Mouse (Mus musculus) heart, embryonic 14.5 days (tissue): ENCODE measurements at regions not wholly inside any gene's neighbourhood (a gene's known extent, or its start where the extent isn't known, plus 50 kb on each side); places are given as distances from the start of the nearest gene placed in this dataset.

ENCODE experiments used
- ATAC-seq: fragments of 200-750 bp; cut with Nextera tagmentation; 2 replicates; pipeline ENCODE4 v1.8.0; 2017; ENCODE audit warnings: low read depth, moderate TSS enrichment; ENCODE audit not compliant: insufficient number of reproducible peaks, insufficient read depth, low FRiP score
- H3K27ac ChIP-seq, 2 experiments: fragments of 200-500 bp in 1 of 2; fragments of 300-500 bp in 1 of 2; sonication (generic) in 1 of 2; replicated peaks in 1 of 2; 2 replicates each; pipeline ENCODE4 v1.5.1; 2012 to 2014; ENCODE audit warnings: low read depth in 2 of 2, low read length in 2 of 2, control low read depth in 1 of 2, mild to moderate bottlenecking in 1 of 2, mixed read lengths in 1 of 2; ENCODE audit not compliant: control insufficient read depth in 1 of 2, insufficient read depth in 1 of 2
- H3K27me3 ChIP-seq: fragments of 300-500 bp; sonication (generic); 2 replicates; pipeline ENCODE4 v1.6.1; 2014; ENCODE audit warnings: mild to moderate bottlenecking, low read length, control low read depth; ENCODE audit not compliant: control insufficient read depth, insufficient read depth
- H3K36me3 ChIP-seq: fragments of 300-500 bp; sonication (generic); 2 replicates; pipeline ENCODE4 v1.6.1; 2014; ENCODE audit warnings: mild to moderate bottlenecking, control low read depth, low read length, mixed read lengths; ENCODE audit not compliant: control insufficient read depth, insufficient read depth
- H3K4me1 ChIP-seq, 2 experiments: fragments of 200-500 bp in 1 of 2; fragments of 300-500 bp in 1 of 2; sonication (generic) in 1 of 2; 2 replicates each; pipeline ENCODE4 v1.6.1; 2012 to 2014; ENCODE audit warnings: low read length in 2 of 2, control low read depth in 1 of 2, mixed read lengths in 1 of 2; ENCODE audit not compliant: control insufficient read depth in 2 of 2, insufficient read depth in 2 of 2
- H3K4me2 ChIP-seq: fragments of 300-500 bp; sonication (generic); 2 replicates; pipeline ENCODE4 v1.6.1; 2014; ENCODE audit warnings: mild to moderate bottlenecking, low read length
- H3K4me3 ChIP-seq, 2 experiments: fragments of 200-500 bp in 1 of 2; fragments of 300-500 bp in 1 of 2; sonication (generic) in 1 of 2; 2 replicates each; pipeline ENCODE4 v1.5.1; 2012 to 2014; ENCODE audit warnings: low read length in 2 of 2, mild to moderate bottlenecking in 2 of 2, control low read depth in 1 of 2, low read depth in 1 of 2, moderate library complexity in 1 of 2; ENCODE audit not compliant: control insufficient read depth in 1 of 2, insufficient read depth in 1 of 2
- H3K9ac ChIP-seq: fragments of 300-500 bp; sonication (generic); 2 replicates; pipeline ENCODE4 v1.6.1; 2014; ENCODE audit warnings: mild to moderate bottlenecking, low read length
- H3K9me3 ChIP-seq: fragments of 300-500 bp; sonication (generic); 2 replicates; pipeline ENCODE4 v1.6.1; 2016; ENCODE audit warnings: low read length, control low read depth; ENCODE audit not compliant: control insufficient read depth
- WGBS: fragments of 180-500 bp; shearing (Covaris S2); extraction: QIAGEN DNeasy Blood & Tissue Kit; methylation state at CpG from one replicate; pipeline ENCODE4 v1.1.7; 2014; 5-methylcytosine and 5-hydroxymethylcytosine counted together

DNA sequence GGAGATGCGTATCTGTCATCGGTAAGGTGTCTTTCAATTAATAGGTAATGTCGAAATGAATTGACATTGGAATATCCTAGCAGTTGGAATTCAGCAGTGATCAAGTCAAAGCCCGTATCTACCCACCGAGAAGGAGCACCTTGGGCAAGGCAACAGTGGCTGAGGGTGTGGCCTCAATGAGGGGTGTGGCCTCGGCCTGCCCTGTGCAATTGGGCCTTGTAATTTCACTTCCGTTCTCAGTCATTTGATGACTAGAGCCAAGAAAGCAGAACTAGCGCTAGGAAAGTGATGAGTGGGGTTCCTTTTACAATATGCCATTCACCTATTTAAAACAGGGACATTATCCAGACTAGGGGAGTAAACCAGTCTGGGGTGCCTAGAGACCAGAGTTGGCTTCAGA, 77.6 kb downstream of the Elovl4 start:
- H3K27ac ChIP-seq = no peak overlapping the region
- 77% methylated on average over 8 of the region's 8 CpGs for WGBS
- no peaks in the 10 kb centered on the region for H3K27me3 ChIP-seq
- H3K9ac ChIP-seq = no peak overlapping the region
- H3K9me3 ChIP-seq = no peaks in the 10 kb centered on the region
- H3K4me2 ChIP-seq = no peak overlapping the region
- no peak for ATAC-seq
- peaks cover 2 to 10% of the 10 kb centered on the region in 2 experiments; a peak in 2 of 4 replicates for H3K4me1 ChIP-seq
- no peaks in the 10 kb centered on the region for H3K36me3 ChIP-seq
- H3K4me3 ChIP-seq = no peak overlapping the region

DNA sequence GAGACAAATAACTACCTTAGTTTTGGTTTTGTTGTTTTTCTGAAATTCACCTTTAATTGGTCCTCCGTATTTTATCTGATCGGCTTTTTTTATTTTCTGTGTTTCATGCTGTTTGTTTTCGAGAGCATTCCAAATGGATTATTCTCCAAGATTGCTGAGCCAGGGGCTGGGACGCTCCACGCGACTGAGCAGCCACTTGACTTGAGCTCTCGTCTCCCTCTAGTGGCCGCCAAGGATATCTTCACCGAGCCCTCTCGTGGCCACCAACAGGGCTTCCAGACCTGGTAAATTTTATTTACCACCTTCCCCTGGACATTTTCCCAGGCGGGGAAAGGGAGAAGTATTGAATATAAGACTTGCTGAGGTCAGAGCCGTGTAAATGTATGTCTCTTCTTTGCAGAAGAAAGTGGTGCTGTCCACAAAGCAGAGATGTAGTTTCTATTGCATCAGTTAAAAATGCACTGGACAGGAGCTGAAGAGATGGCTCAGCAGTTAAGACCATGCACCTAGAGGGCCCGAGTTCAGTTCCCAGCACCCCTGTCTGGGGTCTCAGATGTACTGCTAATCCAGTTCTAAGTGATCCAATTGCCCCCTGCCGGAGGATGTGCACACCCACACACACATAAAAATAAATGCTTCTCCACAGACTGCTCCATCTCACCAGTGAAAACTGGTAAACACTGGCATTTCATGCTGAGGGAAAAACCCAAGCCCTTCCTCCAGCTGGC, 78.5 kb downstream of the Elovl4 start:
- Histone ChIP-seq H3K4me1 (peaks cover 2 to 10% of the 10 kb centered on the region in 2 experiments; a peak in 2 of 4 replicates), H3K36me3 (no peaks in the 10 kb centered on the region), H3K27ac (no peak overlapping the region), H3K27me3 (no peaks in the 10 kb centered on the region), H3K4me3 (peak overlapping the region; percentile 22 to 30; a peak in 3 of 4 replicates), H3K4me2 (peak overlapping the region; percentile 67), H3K9ac (peak overlapping the region; percentile 49), H3K9me3 (no peaks in the 10 kb centered on the region)
- 0 out of 2 replicates have a peak, but pooled peaks have one; percentile 50 for ATAC-seq
- WGBS = 9% methylated on average over 14 of the region's 14 CpGs

GRCm38 (mm10) chr9:83726979-83727378, 79.1 kb downstream of the Elovl4 start:
- H3K9me3 ChIP-seq = no peaks in the 10 kb centered on the region
- H3K27ac ChIP-seq = no peak overlapping the region
- no peaks in the 10 kb centered on the region for H3K27me3 ChIP-seq
- peak overlapping the region; percentile 67 for H3K4me2 ChIP-seq
- H3K4me1 ChIP-seq = peaks cover 2 to 10% of the 10 kb centered on the region in 2 experiments; a peak in 2 of 4 replicates
- H3K36me3 ChIP-seq = no peaks in the 10 kb centered on the region
- ATAC-seq = no peak
- H3K4me3 ChIP-seq = peak overlapping the region; percentile 22 to 30; a peak in 3 of 4 replicates
- peak overlapping the region; percentile 49 for H3K9ac ChIP-seq
- WGBS = 41% methylated on average over 16 of the region's 16 CpGs

DNA sequence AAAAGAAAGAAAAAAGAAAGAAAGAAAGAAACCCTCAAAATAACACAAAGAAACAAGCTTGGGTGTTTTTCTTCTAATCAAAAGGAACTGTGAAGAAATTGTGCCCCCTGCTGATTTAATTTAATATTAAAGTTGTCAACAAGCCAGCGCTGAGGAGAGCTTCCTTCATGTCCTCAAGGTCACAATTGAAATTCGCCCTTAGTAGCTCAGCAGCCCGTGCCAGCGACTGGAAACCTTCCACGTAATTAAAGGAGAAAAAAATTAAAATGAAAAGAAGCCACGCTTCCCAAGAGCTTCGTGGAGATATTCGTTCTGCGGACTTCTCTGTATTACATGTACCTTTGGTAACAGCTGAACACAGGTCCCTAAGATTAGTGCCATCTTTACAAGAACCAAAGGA, 80.0 kb downstream of the Elovl4 start:
- H3K4me1 ChIP-seq = peaks cover 2 to 10% of the 10 kb centered on the region in 2 experiments; a peak in 2 of 4 replicates
- H3K4me3 ChIP-seq = no peak overlapping the region
- H3K9me3 ChIP-seq = no peaks in the 10 kb centered on the region
- no peaks in the 10 kb centered on the region for H3K36me3 ChIP-seq
- WGBS = 43% methylated on average over 9 of the region's 9 CpGs
- H3K27me3 ChIP-seq = no peaks in the 10 kb centered on the region
- ATAC-seq = no peak
- H3K27ac ChIP-seq = no peak overlapping the region
- H3K9ac ChIP-seq = no peak overlapping the region
- H3K4me2 ChIP-seq = no peak overlapping the region

- ATAC-seq = no peak
- Histone ChIP-seq H3K9me3 (no peaks in the 10 kb centered on the region), H3K9ac (no peak overlapping the region), H3K27me3 (no peaks in the 10 kb centered on the region), H3K4me1 (peaks cover 2 to 10% of the 10 kb centered on the region in 2 experiments; a peak in 2 of 4 replicates), H3K27ac (no peak overlapping the region; a peak in 1 of 4 replicates), H3K4me3 (no peak overlapping the region; a peak in 1 of 4 replicates), H3K36me3 (no peaks in the 10 kb centered on the region), H3K4me2 (no peak overlapping the region)
- 65% methylated on average over 8 of the region's 8 CpGs for WGBS
Observed at GRCm38 (mm10) chr9:83725545-83725944, 80.5 kb downstream of the Elovl4 start.

DNA sequence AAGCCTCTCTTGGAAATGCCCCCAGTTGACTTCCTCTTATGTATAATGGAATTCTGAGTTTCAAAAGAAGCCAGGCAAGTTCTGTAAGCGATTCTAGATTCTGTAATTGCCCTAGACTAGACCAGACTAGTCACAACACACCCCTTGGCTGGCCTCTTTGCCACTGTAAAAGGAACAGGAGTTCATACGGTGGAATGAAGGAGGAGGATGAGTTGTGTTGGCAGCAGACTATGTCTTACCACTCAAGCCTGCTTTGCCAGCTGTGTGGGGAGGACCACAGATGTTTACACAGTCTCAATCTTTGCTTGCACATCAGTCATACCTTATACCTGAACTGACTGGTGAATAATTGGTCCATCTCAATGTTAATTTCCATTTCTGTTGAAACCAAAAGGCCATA, 85.1 kb downstream of the Elovl4 start:
- Histone ChIP-seq H3K9ac (no peak overlapping the region), H3K27me3 (no peaks in the 10 kb centered on the region), H3K4me2 (no peak overlapping the region), H3K4me1 (peaks cover 7 to 20% of the 10 kb centered on the region in 2 experiments), H3K27ac (no peak overlapping the region), H3K36me3 (no peaks in the 10 kb centered on the region), H3K4me3 (no peak overlapping the region), H3K9me3 (no peaks in the 10 kb centered on the region)
- 51% methylated on average over 2 of the region's 2 CpGs for WGBS
- no peak for ATAC-seq

DNA sequence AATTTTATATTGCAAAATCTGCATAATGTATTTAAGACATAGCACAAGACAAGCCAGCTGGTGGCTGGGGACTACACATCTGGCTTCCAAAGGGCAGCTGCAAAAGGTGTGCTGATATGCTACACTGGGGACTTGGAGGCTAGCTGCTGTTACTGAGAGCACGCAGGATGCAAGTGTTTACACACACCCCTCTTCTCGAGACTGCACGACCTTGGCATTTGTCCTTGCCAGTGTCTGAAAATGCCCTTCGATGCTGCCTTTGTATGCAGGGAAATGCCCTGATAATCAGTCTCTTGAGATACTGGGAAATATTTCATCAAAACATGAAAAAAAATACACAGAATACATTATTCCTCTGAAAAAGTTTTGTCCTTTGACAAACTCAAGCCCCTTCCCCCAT, 86.3 kb downstream of the Elovl4 start:
- Histone ChIP-seq H3K9ac (no peak overlapping the region), H3K36me3 (no peaks in the 10 kb centered on the region), H3K4me3 (no peak overlapping the region), H3K27me3 (no peaks in the 10 kb centered on the region), H3K4me1 (peaks cover 7 to 16% of the 10 kb centered on the region in 2 experiments), H3K4me2 (no peak overlapping the region), H3K27ac (no peak overlapping the region), H3K9me3 (no peaks in the 10 kb centered on the region)
- ATAC-seq = no peak
- WGBS = 31% methylated on average over 4 of the region's 4 CpGs
